Mouse (Mus musculus) gastrocnemius, adult 2 months (tissue): ENCODE measurements around the gene Gm21970. TPM values are rescaled to one million over a fixed set of nuclear protein-coding genes. Genes with fewer than 3 reads are reported as not detected.

Experiments used
- DNase-seq: peaks from one replicate; pipeline ENCODE4 v3.0.0; 2022
- H3K27ac ChIP-seq: fragments of 200-600 bp; 2 replicates; pipeline ENCODE4 v1.8.1; 2022; ENCODE audit warnings: mild to moderate bottlenecking
- H3K4me3 ChIP-seq: fragments of 200-600 bp; 2 replicates; pipeline ENCODE4 v1.8.1; 2022; ENCODE audit warnings: mild to moderate bottlenecking, moderate library complexity
- CTCF ChIP-seq: fragments of 200-600 bp; IDR thresholded peaks from 2 replicates; pipeline ENCODE4 v1.8.1; 2022; ENCODE audit warnings: antibody characterized with exemption, mild to moderate bottlenecking, moderate library complexity
- intact Hi-C: fragments of 180-260 bp; cut with DNase I; formaldehyde crosslinking; loops from one replicate; pipeline ENCODE4 v1.15.1; 2025
- total RNA-seq, 2 experiments: library from RNA; stranded (reverse); gene quantifications; 2 replicates each; pipeline ENCODE4 v1.2.3; 2021

The Gm21970 gene
- total RNA-seq, 2 experiments from 2014 or later, result 0.45 TPM; not detected in 1

- intact Hi-C loops, result loop anchor here (2.0 to 5.0 kb wide), 3 partner anchors 20 to 108 kb away; partner anchors contain the start of genes Ifnar1 and Il10rb
- DNase-seq, result peak; percentile 93
- Histone ChIP-seq H3K4me3 (peak overlapping the region; percentile 85), H3K27ac (peak overlapping the region; percentile 93)
- TF ChIP-seq CTCF, result no peak
Measured at GRCm38 (mm10) chr16:91464594-91465504, 73.3 kb downstream of the Gm21970 start.

- intact Hi-C loops, result loop anchor here (2.0 kb wide), 1 partner anchor 19 kb away; the partner anchor contains the start of gene Ifnar1
- DNase-seq, result no peak
- Histone ChIP-seq H3K27ac (peak overlapping the region; percentile 93), H3K4me3 (peak overlapping the region; percentile 85)
- TF ChIP-seq CTCF, result no peak
Measured at GRCm38 (mm10) chr16:91465505-91466240, 74.2 kb downstream of the Gm21970 start.

- no peak for DNase-seq
- Histone ChIP-seq H3K27ac (no peak overlapping the region), H3K4me3 (no peak overlapping the region)
- intact Hi-C loops, result no loop called here
- TF ChIP-seq CTCF, result no peak
Measured at GRCm38 (mm10) chr16:91466566-91466965, 75.0 kb downstream of the Gm21970 start.

Other genes starting within 250 kb of the Gm21970 start
- gene Olig2, start 166.3 kb upstream of the Gm21970 start, total RNA-seq, result not detected
- gene Olig1, start 121.9 kb upstream of the Gm21970 start, total RNA-seq, result not detected
- 10 to 100 TPM in 1 of 2 experiments, 1 to 10 TPM in 1; 6.8 to 11.4 TPM for gene Ifnar2, start 18.9 kb upstream of the Gm21970 start, total RNA-seq
- 1 to 10 TPM; 6.2 to 7.9 TPM for gene Il10rb, start 14.4 kb downstream of the Gm21970 start, total RNA-seq
- gene Ifnar1, start 93.5 kb downstream of the Gm21970 start, total RNA-seq, result 10 to 100 TPM; 12.6 to 15.1 TPM
- 10 to 100 TPM; 55.2 to 55.5 TPM for gene Ifngr2, start 155.4 kb downstream of the Gm21970 start, total RNA-seq
- 10 to 100 TPM; 16.0 to 17.7 TPM for gene Tmem50b, start 206.1 kb downstream of the Gm21970 start, total RNA-seq
- 10 to 100 TPM; 15.8 to 21.8 TPM for gene Dnajc28, start 227.3 kb downstream of the Gm21970 start, total RNA-seq